Mouse (Mus musculus) layer of hippocampus, postnatal 10 days (tissue): ENCODE data around the gene Igf2bp3. TPM values are rescaled to one million over a fixed set of nuclear protein-coding genes. Genes with fewer than 3 reads are reported as not detected.

ENCODE experiments used
- DNase-seq, 2 experiments: peaks; one replicate each; pipeline ENCODE4 v3.0.0; 2021; ENCODE audit warnings: low spot score in 2 of 2
- total RNA-seq, 2 experiments: library from RNA; stranded (reverse); gene quantifications; 2 replicates each; pipeline ENCODE4 v1.2.3; 2021

Igf2bp3 gene
- total RNA-seq, 2 experiments from 2014 or later: 1.4 TPM

DNA sequence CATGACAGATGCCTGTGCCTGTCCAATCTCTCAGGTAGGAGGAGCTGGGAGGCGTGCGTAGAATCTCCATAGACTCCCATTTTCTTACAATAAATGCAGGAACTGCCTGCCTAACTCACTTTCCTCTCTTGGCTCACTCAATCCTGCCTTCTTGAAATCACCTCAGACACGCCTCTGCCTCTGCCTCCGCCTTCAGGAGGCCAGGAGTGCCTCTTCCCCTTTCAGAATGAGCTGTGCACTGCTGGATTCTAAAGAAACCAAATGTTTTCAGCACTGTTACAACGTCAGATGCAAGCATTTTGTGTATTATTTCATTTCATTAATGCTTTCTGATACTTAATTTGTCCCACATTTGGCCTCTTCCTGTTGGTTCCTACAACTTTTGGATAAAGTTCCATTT, 38.7 kb downstream of the Igf2bp3 start:
- DNase-seq: no peak

DNA sequence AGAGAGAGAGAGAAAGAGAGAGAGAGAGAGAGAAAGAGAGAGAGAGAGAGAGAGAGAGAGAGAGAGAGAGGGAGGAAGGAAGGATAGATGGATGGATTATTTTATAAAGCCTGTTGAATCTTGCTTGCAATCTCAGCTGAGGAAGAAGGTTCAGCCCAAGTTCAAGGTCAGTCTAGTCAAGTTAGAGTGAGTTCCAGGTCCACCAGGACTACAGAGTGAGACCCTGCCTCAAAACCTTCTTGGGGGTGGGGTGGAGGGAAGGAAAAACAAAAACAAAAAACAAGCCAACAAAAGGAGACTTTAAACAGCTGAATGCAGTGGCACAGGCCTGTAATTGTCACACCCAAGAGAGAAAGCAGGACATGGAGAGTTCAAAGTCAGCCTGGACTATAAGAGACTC, 40.1 kb downstream of the Igf2bp3 start:
- DNase-seq: no peak

DNA sequence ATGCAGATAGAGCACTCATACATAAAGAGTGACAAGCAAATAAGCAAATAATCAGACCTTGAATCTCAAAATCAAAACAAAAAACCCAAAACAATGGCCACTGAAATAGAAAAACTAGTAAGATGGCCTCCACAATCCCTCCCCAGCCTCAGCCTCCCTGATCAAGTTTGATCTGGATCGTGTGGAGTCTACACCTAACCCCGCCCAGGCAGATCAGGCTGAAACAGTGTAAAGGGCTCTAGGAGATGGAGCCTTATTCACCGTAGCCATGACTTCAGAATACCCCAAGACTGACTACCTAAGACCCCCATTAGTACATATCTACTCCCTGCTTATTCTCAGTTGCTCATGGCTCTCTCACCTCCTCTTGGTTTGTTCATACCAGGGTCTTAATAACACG, 41.1 kb downstream of the Igf2bp3 start:
- DNase-seq: no peak

DNA sequence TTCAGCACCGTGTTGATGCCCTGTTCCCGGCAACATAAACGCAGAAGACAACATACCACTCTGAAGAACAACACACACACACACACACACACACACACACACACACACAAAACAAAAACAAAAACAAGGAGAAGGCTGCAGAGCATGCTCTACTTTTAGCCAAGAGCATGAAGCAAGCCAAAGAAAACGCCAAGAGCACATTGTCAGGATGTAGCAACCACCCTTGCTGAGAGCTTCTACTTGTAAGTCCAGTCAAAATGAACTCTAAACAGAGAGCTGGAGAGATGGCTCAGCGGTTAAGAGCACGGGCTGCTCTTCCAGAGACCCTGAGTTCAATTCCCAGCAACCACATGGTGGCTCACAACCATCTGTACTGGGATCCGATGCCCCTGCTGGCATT, 41.5 kb downstream of the Igf2bp3 start:
- DNase-seq: no peak

DNA sequence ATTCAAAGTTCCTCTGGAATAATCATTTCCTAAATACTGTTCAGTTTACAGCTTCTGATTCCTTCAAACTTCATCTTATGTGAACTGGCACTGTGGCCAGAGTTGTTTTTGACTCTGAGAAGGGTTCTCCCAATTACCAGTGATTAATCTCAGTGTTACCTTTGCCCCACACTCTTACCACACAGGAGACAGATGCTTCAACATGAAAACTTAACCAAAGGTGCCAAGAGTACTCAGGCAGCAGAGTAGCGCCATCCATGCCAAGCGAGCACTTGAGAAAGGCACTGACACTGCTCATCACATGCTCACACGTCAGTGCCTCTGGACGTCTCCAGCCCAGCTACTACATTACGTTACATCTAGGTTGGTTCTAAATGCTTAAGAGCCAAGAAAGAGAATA, 43.5 kb downstream of the Igf2bp3 start:
- DNase-seq: no peak

DNA sequence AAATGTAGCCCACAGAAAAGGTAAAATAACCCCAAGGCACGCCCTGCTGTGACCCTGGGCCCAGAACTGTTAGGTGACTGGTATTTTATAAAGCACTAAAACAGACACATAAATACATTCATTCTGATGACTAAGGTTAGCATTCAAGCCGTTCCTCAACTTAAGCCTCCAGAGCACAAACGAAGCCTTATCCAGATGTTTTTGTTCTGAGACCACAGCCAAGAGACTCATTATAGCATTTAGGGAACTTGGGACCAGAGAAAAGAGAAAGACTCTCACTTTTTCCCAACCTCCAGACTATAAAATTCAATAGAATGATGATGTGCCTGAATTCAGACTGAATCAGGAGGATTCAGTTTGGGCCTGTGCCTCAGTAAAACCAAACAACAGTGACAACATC, 46.1 kb downstream of the Igf2bp3 start:
- no peak for DNase-seq

DNA sequence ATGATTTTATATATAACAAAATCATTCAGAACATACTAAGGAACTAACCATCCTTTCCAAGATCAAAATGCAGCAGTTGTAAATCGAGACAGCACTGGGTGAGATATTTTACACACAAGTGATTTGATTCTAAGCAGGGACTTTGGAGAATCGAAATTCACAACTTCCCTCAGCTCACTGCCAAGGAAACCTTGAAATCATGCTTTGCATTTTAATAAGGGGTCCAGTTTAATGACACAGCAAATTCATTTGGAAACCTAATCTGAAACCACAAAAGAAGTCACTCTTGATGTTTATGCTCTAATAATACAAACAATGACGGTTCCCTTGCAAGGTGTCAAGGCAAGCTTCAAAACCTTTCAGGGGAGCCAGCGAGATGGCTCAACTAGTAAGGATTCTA, 47.4 kb downstream of the Igf2bp3 start:
- DNase-seq: no peak

DNA sequence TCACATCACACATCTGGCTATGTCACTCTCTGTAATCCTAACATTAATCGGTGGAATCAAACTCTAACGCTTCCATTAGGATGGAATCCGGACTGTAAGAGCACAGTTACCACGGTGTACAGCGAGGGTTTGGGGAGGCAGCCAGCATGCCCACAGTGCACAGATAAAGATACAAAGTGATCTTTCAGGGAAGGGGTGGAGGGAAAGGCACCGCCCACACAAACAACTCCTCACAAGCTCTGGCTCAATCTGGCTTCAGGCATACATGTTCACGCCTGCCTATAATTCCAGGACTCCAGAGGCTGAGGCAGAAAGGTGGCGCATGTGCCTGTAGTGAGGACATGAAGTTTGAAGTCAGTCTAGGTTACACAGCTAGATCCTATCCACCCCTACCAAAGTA, 48.4 kb downstream of the Igf2bp3 start:
- DNase-seq: no peak

DNA sequence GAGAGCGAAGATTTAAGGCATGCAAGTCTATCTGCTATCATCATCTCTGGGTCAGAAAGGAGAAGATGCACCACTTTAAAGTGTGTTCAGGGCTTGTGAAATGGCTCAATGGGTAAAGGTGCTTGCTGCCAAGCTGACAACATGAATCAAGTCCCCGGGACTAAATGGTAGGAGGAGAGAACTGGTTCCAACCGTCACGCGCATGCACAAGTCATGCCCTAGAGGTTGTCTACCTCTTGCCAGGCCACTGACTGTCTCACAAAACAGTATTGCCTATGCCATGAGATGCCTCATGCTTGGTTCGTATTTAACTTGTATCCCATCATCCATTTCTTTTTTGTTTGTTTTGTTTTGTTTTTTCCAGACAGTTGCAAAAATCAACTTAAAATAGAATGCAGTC, 48.9 kb downstream of the Igf2bp3 start:
- DNase-seq: no peak

DNA sequence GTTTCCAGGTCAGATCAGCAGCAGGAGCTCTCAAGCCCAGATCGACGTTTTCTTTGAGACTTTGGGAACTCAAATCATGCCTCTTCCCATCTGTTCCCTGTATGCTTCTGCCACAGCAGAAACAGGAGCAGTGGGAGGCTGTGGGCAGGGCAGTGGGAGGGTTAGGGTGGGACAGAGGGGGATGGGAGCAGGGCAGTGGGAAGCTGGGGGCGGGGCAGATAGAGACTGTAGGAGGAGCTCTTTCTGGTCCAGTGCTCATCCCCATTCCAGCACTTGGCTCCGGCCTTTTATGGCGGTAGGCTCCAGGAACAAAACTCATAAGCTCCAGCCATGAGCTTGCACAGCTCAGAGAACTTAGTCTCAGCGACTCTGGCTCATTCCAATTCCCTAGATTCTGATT, 49.7 kb downstream of the Igf2bp3 start:
- no peak for DNase-seq

DNA sequence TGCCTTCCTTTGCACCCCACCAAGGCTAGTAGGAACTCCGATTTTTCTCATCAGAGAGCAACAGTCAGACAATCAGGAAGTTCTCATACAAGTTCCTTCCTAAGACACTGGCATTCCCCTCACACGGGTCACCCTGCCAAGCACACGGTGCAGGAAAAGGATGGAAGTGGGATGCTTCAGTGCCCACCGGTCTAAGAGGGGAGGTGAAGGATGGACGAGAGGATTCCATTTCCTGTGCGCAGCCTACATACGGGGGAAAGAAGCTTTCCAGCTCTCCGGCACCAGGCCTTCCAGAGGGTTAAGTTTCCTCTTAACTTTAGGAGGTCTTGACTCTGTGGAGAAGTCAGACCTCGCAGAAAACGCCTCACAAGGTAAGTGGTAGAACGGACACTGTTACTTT, 50.1 kb downstream of the Igf2bp3 start:
- no peak for DNase-seq

DNA sequence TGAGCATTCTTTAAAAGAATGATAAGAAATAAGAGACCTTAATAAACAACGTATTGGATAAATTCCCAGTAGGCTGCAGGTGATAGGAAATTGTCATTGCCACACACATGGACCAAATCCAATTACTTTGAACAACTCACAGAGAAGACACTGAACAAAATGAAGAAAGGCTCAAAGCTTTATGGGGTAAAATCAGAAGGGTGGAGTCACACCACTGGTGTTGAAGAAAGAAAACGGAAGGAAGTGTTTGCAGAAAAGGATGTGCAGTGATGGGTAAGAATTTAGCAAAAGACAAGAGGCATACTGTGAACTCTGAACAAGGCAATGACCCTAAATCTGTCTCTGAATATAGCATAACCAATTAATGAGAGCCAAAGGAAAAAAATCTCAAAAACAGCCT, 54.8 kb downstream of the Igf2bp3 start:
- no peak for DNase-seq

DNA sequence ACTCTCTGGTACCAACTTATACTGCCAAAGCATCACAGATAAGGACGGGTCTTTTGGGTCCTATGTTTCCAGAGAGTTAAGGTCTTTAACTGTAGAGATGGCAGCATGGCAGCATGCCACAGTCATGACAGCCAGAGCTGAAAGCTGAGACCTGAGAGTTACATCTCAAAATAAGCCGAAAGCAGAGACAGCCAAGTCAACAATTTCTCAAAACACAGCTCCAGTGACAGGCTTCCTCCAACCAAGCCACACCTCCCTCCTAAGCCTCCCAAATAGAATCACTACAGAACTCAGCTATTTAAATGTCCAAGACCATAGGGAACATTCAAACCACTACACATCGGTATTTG, 58.0 kb downstream of the Igf2bp3 start:
- DNase-seq: no peak

DNA sequence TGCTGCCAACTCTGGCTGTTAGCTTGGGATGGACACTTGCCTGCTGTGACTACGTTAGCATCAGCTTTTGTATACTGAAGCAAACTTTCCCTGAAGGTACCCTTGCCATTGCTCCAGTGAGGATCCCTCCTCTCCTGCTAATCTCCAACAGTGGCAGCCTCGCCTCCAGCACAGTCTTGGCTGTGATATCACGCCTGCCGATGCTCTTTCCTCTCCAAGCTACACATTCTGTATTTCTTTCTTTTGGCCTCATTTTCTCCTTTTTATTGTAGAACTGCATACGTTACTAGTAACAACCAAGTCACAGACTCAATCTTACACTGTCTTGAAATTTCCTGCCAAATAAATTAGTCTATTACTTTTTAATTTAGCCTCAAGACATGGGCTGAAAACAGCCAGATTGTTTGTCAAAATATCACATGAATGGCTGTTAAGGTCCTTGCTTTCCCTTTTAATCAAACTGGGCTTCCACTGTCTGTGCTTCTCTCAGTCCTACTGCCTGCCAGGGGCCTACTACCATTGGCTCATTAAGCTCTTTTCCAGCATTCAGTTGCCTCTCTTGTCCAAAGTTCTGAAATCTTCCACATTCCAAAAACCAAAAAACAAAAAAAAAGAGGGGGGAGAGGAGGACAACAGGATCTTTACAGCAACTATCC, 58.5 kb downstream of the Igf2bp3 start:
- DNase-seq: no peak

DNA sequence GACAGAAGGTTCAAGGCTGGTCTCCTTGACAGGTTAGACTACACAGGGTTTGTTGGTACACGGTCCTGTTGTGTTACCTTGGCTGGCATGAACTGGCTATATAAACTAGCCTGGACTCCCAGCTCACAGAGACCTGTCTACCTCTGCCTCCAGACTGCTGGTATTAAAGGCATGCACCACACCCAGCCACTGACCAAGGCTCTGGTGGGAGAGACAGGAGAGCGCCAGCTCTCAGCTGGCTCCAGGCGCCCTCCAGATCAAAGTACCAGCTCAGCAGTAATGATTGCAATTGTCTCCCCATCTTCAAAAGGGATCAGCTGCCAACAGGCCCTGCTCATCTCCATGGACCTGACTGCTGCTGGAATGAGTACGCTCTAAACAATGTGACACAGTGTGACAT, 63.3 kb downstream of the Igf2bp3 start:
- DNase-seq: no peak

DNA sequence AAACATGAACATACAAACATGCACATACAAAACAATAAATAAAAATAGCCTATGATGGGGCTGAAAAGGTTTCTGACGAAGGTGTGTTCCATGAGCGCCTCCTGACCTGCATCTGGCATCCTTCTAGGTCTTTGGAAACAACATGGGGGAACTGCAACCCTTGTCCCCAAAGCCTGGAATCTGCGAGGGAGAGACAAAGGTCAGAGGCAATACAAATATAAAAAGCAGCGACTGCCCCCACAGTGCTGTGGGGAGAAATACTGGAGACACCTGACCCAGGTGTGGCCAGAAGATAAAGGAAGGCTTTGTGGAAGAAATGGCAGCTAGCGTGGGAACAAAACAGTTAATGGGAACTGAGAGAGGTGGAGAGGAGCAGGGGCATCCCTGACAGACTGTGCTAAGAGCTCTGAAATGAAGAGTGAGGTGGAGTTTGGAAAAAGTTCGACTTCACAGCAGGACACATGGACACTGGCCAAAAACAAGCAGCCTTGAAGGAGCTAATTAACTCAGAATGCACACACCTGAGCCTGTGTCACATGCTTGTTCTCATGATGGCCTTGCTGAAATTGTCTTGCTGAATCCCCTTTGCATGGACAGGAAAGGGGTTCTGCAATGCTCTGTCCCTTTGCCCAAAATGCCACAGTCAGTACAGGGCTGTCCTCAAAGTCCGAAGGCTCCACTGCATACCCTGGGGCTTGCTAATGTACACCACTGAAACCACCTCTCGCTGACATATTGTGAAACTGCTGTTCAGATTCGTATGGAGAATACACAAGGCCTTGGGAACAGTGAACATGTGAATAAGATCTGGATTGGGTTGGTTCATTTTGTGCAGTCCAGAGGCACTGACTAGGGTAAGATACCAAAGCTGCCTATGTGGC, 64.2 kb downstream of the Igf2bp3 start:
- DNase-seq: no peak

DNA sequence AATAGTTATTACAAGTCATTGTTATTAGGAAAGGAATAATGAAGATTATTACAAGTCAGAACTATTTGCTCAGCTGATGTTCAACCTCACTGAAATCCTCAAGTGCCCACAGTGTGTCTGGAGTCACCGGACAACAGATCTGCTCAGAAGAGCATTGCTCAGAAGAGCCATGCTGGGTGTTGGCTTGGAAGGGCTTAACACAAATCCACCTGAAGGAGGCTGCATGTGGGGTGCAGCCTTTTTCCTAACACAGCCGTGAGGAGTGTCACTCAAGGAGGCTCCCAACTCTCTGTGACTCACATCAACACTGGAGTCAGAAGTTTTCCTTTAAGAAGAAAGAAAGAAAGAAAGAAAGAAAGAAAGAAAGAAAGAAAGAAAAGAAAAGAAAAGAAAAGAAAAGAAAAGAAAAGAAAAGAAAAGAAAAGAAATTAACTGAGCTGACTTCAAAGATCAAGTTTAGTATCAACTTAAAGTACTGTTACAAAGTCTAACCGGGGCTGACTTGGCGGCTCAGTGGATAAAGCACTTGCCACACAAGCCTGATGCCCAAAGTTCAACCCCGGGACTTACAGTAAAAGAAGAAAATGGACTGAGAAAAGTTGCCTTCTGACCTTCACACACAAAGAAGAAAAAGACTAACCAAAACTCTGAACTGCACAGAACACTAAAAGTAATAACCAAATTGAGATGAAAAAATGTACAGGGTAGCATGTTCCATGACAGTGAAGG, 65.4 kb downstream of the Igf2bp3 start:
- no peak for DNase-seq

DNA sequence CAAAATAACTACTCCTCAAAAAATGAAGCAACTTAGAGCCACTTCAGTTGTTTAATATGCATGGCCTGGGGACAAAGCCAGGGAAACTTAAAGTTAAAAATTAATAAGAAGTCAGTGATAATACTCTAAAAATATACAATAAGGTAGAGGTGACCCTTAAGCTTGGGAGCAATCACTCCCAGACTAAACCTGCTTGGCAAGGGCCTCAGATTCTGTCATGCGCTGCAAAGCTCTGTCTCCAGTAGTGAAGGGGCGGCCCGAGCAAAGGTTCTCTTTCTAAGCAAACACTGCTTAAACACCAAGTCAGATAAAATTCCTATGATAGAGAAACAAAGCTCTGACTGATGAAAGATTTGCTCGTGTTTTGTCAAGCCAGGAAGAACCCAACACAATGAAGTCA, 66.0 kb downstream of the Igf2bp3 start:
- no peak for DNase-seq

DNA sequence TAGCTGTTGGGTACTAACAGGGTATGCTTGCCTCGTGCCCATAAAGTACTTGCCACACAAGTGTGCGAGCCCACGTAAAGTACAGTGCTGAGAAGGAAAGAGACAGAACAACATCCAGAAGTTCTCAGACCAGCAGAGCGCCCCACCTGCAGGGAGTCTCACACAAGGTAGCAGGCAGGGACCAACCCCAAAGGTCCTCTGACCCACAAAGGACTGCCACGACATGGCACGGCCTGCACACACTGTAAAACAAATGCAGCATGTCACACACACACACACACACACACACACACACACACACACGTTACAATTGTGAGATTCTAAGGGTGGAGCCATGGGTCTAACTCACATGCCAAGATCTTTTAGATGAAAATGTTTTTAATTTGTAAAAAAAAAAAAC, 66.4 kb downstream of the Igf2bp3 start:
- no peak for DNase-seq

DNA sequence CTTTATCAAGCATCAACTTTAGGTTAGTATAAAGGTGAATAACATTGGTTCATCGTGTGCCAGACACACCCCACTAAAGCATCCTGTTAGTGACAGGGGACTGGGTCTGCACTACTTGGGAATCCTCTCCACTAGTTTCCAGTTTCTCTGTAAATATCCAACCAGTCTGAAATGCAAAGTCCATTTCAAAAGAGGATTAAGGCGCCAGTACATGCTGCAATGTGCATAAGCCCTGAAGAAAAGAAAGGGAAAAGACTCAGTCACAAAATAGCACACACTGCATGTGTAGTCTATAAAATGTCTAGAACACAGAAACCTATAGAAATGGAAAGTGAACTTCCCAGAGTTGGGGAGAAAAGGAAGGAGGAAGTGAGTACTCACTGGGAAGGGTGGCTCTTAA, 68.3 kb downstream of the Igf2bp3 start:
- no peak for DNase-seq

DNA sequence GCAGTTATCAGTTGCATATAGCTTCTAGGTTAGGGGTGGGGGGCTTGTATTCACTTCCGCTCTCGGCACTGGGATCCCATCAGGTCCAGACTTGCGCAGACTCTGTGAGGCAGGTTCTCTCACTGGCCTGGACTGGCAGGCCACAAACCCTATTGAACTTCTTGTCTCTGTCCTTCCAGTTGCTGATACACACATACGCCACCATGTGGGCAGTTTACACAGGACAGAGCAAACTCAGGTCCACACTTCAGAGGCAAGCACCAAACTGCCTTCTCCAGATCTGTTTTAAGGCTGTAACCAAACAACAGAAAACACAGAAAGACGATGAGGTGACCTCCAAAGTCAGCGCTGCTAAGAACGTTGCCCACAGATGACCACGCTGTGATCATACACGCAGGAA, 72.3 kb downstream of the Igf2bp3 start:
- DNase-seq: peak in 1 of 2 experiments; percentile 28

DNA sequence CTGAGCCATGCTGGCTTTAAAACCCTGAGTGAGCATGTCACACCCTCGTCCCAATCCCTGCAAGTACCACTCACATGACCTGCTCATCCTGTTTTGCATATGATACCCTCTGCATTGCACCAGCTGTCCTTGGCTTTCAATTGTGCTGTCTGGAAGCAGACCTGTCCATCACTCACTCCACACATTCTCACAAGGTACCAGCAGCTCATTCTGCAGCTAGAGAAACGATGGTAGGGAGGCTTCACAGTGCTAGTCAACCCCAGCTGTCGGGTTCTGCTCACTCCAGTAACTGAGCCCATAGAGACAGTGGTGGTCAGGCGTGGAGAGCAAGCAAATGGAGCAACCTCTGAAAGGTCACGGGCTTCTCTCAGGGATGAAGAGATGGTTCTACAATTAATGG, 73.6 kb downstream of the Igf2bp3 start:
- no peak for DNase-seq
